Mouse (Mus musculus): Measurements from ENCODE around the gene Smug1. TPM values are rescaled to one million over a fixed set of nuclear protein-coding genes. Genes with fewer than 3 reads are reported as not detected.
A peak's percentile ranks its signal among the peaks of the same experiment; 100 is the strongest.

Smug1 gene
- polyA plus RNA-seq, 1 experiment from 2014 or later, result 25.1 TPM

GRCm38 (mm10) chr15:103152890-103153610, 13.8 kb downstream of the Smug1 start:
- WGBS, result 82% methylated on average over 4 of the region's 4 CpGs

GRCm38 (mm10) chr15:103152371-103152770, 14.5 kb downstream of the Smug1 start:
- Histone ChIP-seq H3K27ac (ENCODE audit: low read depth, low read length) (no peak overlapping the region), H3K4me1 (ENCODE audit: control insufficient read depth, insufficient read depth, low read depth, low read length) (peaks cover 8% of the 10 kb centered on the region), H3K9me3 (ENCODE audit: control insufficient read depth, low read length) (no peaks in the 10 kb centered on the region), H3K4me2 (ENCODE audit: low read length) (no peak overlapping the region), H3K4me3 (ENCODE audit: low read length) (no peak overlapping the region), H3K27me3 (replicated peaks; ENCODE audit: control insufficient read depth, insufficient read depth, low read length) (no peaks in the 10 kb centered on the region), H3K36me3 (ENCODE audit: control insufficient read depth, insufficient read depth, low read length) (no peaks in the 10 kb centered on the region), H3K9ac (ENCODE audit: low read depth, low read length) (no peak overlapping the region)
- 89% methylated on average over 3 of the region's 3 CpGs for WGBS
- no peak for ATAC-seq

More at GRCm38 (mm10) chr15:103152890-103153610, 13.8 kb downstream of the Smug1 start:
- Histone ChIP-seq H3K27ac (ENCODE audit: low read depth, low read length) (no peak overlapping the region), H3K27me3 (replicated peaks; ENCODE audit: control insufficient read depth, insufficient read depth, low read length) (no peaks in the 10 kb centered on the region), H3K9ac (ENCODE audit: low read depth, low read length) (no peak overlapping the region), H3K36me3 (ENCODE audit: control insufficient read depth, insufficient read depth, low read length) (no peaks in the 10 kb centered on the region), H3K9me3 (ENCODE audit: control insufficient read depth, low read length) (no peaks in the 10 kb centered on the region), H3K4me3 (ENCODE audit: low read length) (no peak overlapping the region), H3K4me2 (ENCODE audit: low read length) (no peak overlapping the region), H3K4me1 (ENCODE audit: control insufficient read depth, insufficient read depth, low read depth, low read length) (peaks cover 3% of the 10 kb centered on the region; the same call in 1 of the 2 replicates)
- no peak for ATAC-seq

- ATAC-seq, result peak; percentile 28
- H3K9me3 ChIP-seq (ENCODE audit: control insufficient read depth, low read length), result no peaks in the 10 kb centered on the region
- no peaks in the 10 kb centered on the region for H3K27me3 ChIP-seq (replicated peaks; ENCODE audit: control insufficient read depth, insufficient read depth, low read length)
- H3K4me1 ChIP-seq (ENCODE audit: control insufficient read depth, insufficient read depth, low read depth, low read length), result peaks cover 16% of the 10 kb centered on the region
- H3K9ac ChIP-seq (ENCODE audit: low read depth, low read length), result no peak overlapping the region
- H3K36me3 ChIP-seq (ENCODE audit: control insufficient read depth, insufficient read depth, low read length), result no peaks in the 10 kb centered on the region
- H3K4me3 ChIP-seq (ENCODE audit: low read length), result no peak overlapping the region
- no peak overlapping the region; the same call in 1 of the 2 replicates for H3K4me2 ChIP-seq (ENCODE audit: low read length)
- peak overlapping the region; percentile 82; the same call in 1 of the 2 replicates for H3K27ac ChIP-seq (ENCODE audit: low read depth, low read length)
- 20% methylated on average over 9 of the region's 9 CpGs for WGBS
Measured at GRCm38 (mm10) chr15:103147779-103148178, 19.1 kb downstream of the Smug1 start.

GRCm38 (mm10) chr15:103147422-103147690, 19.5 kb downstream of the Smug1 start:
- H3K9me3 ChIP-seq (ENCODE audit: control insufficient read depth, low read length), result no peaks in the 10 kb centered on the region
- peaks cover 16% of the 10 kb centered on the region for H3K4me1 ChIP-seq (ENCODE audit: control insufficient read depth, insufficient read depth, low read depth, low read length)
- H3K27ac ChIP-seq (ENCODE audit: low read depth, low read length), result peak overlapping the region; percentile 82
- WGBS, result 10% methylated on average over 3 of the region's 3 CpGs
- peak; percentile 18; the same call in 1 of the 2 replicates for ATAC-seq
- H3K27me3 ChIP-seq (replicated peaks; ENCODE audit: control insufficient read depth, insufficient read depth, low read length), result no peaks in the 10 kb centered on the region
- H3K9ac ChIP-seq (ENCODE audit: low read depth, low read length), result peak overlapping the region; percentile 58
- peak overlapping the region; percentile 44; the same call in 1 of the 2 replicates for H3K4me3 ChIP-seq (ENCODE audit: low read length)
- H3K4me2 ChIP-seq (ENCODE audit: low read length), result peak overlapping the region; percentile 82
- H3K36me3 ChIP-seq (ENCODE audit: control insufficient read depth, insufficient read depth, low read length), result no peaks in the 10 kb centered on the region

GRCm38 (mm10) chr15:103146627-103147421, 20.1 kb downstream of the Smug1 start:
- no peaks in the 10 kb centered on the region for H3K9me3 ChIP-seq (ENCODE audit: control insufficient read depth, low read length)
- under 1% methylated on average over 28 of the region's 57 CpGs for WGBS
- H3K4me3 ChIP-seq (ENCODE audit: low read length), result peak overlapping the region; percentile 44
- no peaks in the 10 kb centered on the region; the same call in 1 of the 2 replicates for H3K27me3 ChIP-seq (replicated peaks; ENCODE audit: control insufficient read depth, insufficient read depth, low read length)
- peaks cover 16% of the 10 kb centered on the region for H3K4me1 ChIP-seq (ENCODE audit: control insufficient read depth, insufficient read depth, low read depth, low read length)
- ATAC-seq, result peak; percentile 84
- H3K27ac ChIP-seq (ENCODE audit: low read depth, low read length), result peak overlapping the region; percentile 82
- H3K36me3 ChIP-seq (ENCODE audit: control insufficient read depth, insufficient read depth, low read length), result no peaks in the 10 kb centered on the region
- peak overlapping the region; percentile 82 for H3K4me2 ChIP-seq (ENCODE audit: low read length)
- peak overlapping the region; percentile 58 for H3K9ac ChIP-seq (ENCODE audit: low read depth, low read length)

GRCm38 (mm10) chr15:103145635-103146299, 21.1 kb downstream of the Smug1 start:
- Histone ChIP-seq H3K9ac (ENCODE audit: low read depth, low read length) (no peak overlapping the region), H3K36me3 (ENCODE audit: control insufficient read depth, insufficient read depth, low read length) (no peaks in the 10 kb centered on the region), H3K4me2 (ENCODE audit: low read length) (no peak overlapping the region), H3K4me3 (ENCODE audit: low read length) (no peak overlapping the region), H3K27ac (ENCODE audit: low read depth, low read length) (peak overlapping the region; percentile 82), H3K4me1 (ENCODE audit: control insufficient read depth, insufficient read depth, low read depth, low read length) (peaks cover 16% of the 10 kb centered on the region), H3K27me3 (replicated peaks; ENCODE audit: control insufficient read depth, insufficient read depth, low read length) (no peaks in the 10 kb centered on the region; the same call in 1 of the 2 replicates), H3K9me3 (ENCODE audit: control insufficient read depth, low read length) (no peaks in the 10 kb centered on the region)
- ATAC-seq, result no peak
- WGBS, result 54% methylated on average over 11 of the region's 11 CpGs

GRCm38 (mm10) chr15:103144176-103144575, 22.7 kb downstream of the Smug1 start:
- Histone ChIP-seq H3K27ac (ENCODE audit: low read depth, low read length) (no peak overlapping the region), H3K4me2 (ENCODE audit: low read length) (no peak overlapping the region), H3K9ac (ENCODE audit: low read depth, low read length) (no peak overlapping the region; the same call in 1 of the 2 replicates), H3K27me3 (replicated peaks; ENCODE audit: control insufficient read depth, insufficient read depth, low read length) (no peaks in the 10 kb centered on the region; the same call in 1 of the 2 replicates), H3K4me3 (ENCODE audit: low read length) (no peak overlapping the region), H3K36me3 (ENCODE audit: control insufficient read depth, insufficient read depth, low read length) (no peaks in the 10 kb centered on the region), H3K9me3 (ENCODE audit: control insufficient read depth, low read length) (no peaks in the 10 kb centered on the region), H3K4me1 (ENCODE audit: control insufficient read depth, insufficient read depth, low read depth, low read length) (peaks cover 16% of the 10 kb centered on the region)
- no peak for ATAC-seq
- WGBS, result 57% methylated on average over 3 of the region's 3 CpGs

GRCm38 (mm10) chr15:103135431-103135947, 31.4 kb downstream of the Smug1 start:
- peak; percentile 45 for ATAC-seq
- H3K4me2 ChIP-seq (ENCODE audit: low read length), result no peak overlapping the region
- no peaks in the 10 kb centered on the region for H3K27me3 ChIP-seq (replicated peaks; ENCODE audit: control insufficient read depth, insufficient read depth, low read length)
- H3K9me3 ChIP-seq (ENCODE audit: control insufficient read depth, low read length), result no peaks in the 10 kb centered on the region
- peaks cover 25% of the 10 kb centered on the region for H3K4me1 ChIP-seq (ENCODE audit: control insufficient read depth, insufficient read depth, low read depth, low read length)
- H3K27ac ChIP-seq (ENCODE audit: low read depth, low read length), result peak overlapping the region; percentile 78
- no peak overlapping the region for H3K4me3 ChIP-seq (ENCODE audit: low read length)
- H3K9ac ChIP-seq (ENCODE audit: low read depth, low read length), result peak overlapping the region; percentile 15
- 16% methylated on average over 13 of the region's 13 CpGs for WGBS
- H3K36me3 ChIP-seq (ENCODE audit: control insufficient read depth, insufficient read depth, low read length), result no peaks in the 10 kb centered on the region

All from hindbrain, embryonic 16.5 days (tissue).